25 mouse cellular contexts compared by ENCODE assay signal in the genomic region with DNA sequence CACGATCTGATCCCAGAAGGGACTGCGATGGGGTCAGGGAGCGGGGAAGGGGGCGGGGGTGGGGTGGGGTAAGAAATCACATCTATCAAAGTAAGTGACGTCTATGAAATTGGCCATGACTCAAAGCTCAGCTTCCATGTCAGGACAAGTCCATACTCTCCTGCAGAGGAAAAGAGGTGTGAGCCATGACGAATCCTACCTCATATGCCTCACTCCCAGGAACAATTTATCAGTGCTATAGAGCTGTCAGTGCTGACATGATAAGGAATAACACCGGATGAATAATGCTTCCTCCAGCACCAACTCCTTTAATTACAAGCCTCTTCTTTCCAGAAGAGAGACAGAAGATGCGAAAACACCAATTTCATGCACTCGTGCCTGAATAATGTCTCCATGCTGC.
DNase-seq lines count a peak whose midpoint lies in the region; ATAC-seq and TF ChIP-seq lines count a peak whose summit lies in the region.
"Had no signal": no experiment of that assay in that cellular context is flagged by ENCODE, and none has a peak within 500 bp of the region (broad histone marks: within the 10 kb centered on the region; RNA-seq: fewer than 3 reads in every experiment).

No protein-coding gene starts in this region.

- H3K4me2 ChIP-seq in hindbrain, embryonic 11.5 days (replicated peaks; ENCODE audit: low read depth, low read length): no peak overlapping the region
- no peak overlapping the region for H3K4me2 ChIP-seq in hindbrain, embryonic 13.5 days
- H3K4me2 ChIP-seq in neural tube, embryonic 12.5 days (replicated peaks): no peak overlapping the region
- H3K4me2 ChIP-seq: forebrain, embryonic 12.5 days; limb, embryonic 15.5 days; lung, embryonic 15.5 days had no signal

- no peaks in the 10 kb centered on the region; the same call in 1 of the 2 replicates for H3K27me3 ChIP-seq in hindbrain, embryonic 11.5 days (ENCODE audit: control insufficient read depth, insufficient read depth, low read length)
- H3K27me3 ChIP-seq in hindbrain, embryonic 10.5 days (ENCODE audit: insufficient read depth, poor library complexity, severe bottlenecking): no peaks in the 10 kb centered on the region
- peaks cover 14% of the 10 kb centered on the region; the same call in 1 of the 2 replicates for H3K27me3 ChIP-seq in hindbrain, embryonic 13.5 days
- no peaks in the 10 kb centered on the region for H3K27me3 ChIP-seq in neural tube, embryonic 12.5 days (replicated peaks)
- H3K27me3 ChIP-seq: limb, embryonic 15.5 days; lung, embryonic 15.5 days; megakaryocyte, embryonic 14.5 days had no signal

- no peak overlapping the region for H3K27ac ChIP-seq in hindbrain, embryonic 11.5 days (ENCODE audit: low read depth, low read length)
- no peak overlapping the region for H3K27ac ChIP-seq in hindbrain, embryonic 10.5 days
- no peak overlapping the region for H3K27ac ChIP-seq in hindbrain, embryonic 13.5 days
- H3K27ac ChIP-seq in neural tube, embryonic 12.5 days: no peak overlapping the region
- H3K27ac ChIP-seq: embryonic facial prominence, embryonic 10.5 days; forebrain, embryonic 12.5 days; heart, embryonic 10.5 days; limb, embryonic 15.5 days; liver, embryonic 14.5 days; lung, embryonic 15.5 days had no signal

- no peaks in the 10 kb centered on the region for H3K9me3 ChIP-seq in hindbrain, embryonic 11.5 days (ENCODE audit: control insufficient read depth, low read length)
- no peaks in the 10 kb centered on the region for H3K9me3 ChIP-seq in hindbrain, embryonic 10.5 days
- no peaks in the 10 kb centered on the region for H3K9me3 ChIP-seq in hindbrain, embryonic 13.5 days
- no peaks in the 10 kb centered on the region for H3K9me3 ChIP-seq in neural tube, embryonic 12.5 days
- H3K9me3 ChIP-seq: embryonic facial prominence, embryonic 10.5 days; forebrain, embryonic 12.5 days; heart, embryonic 10.5 days; limb, embryonic 15.5 days; lung, embryonic 15.5 days had no signal

- TF ChIP-seq CTCF in brain, embryonic 14.5 days (IDR thresholded peaks at IDR 0.05; ENCODE audit: borderline replicate concordance, extremely low read depth, insufficient read depth, insufficient read length): no peak

- ATAC-seq in hindbrain, embryonic 11.5 days (ENCODE audit: low FRiP score): peak; percentile 59
- peak; percentile 63; the same call in 1 of the 2 replicates for ATAC-seq in hindbrain, embryonic 13.5 days (ENCODE audit: low FRiP score)
- ATAC-seq in neural tube, embryonic 12.5 days (ENCODE audit: low FRiP score, low read depth): peak; percentile 29; the same call in 1 of the 2 replicates
- ATAC-seq: intestine, embryonic 16.5 days had no signal

- no peaks in the 10 kb centered on the region for H3K36me3 ChIP-seq in hindbrain, embryonic 11.5 days (ENCODE audit: control insufficient read depth, insufficient read depth, low read length)
- no peaks in the 10 kb centered on the region for H3K36me3 ChIP-seq in hindbrain, embryonic 10.5 days
- no peaks in the 10 kb centered on the region for H3K36me3 ChIP-seq in hindbrain, embryonic 13.5 days
- no peaks in the 10 kb centered on the region for H3K36me3 ChIP-seq in neural tube, embryonic 12.5 days
- H3K36me3 ChIP-seq: embryonic facial prominence, embryonic 10.5 days; forebrain, embryonic 12.5 days; heart, embryonic 10.5 days; limb, embryonic 15.5 days; lung, embryonic 15.5 days had no signal

- no peak overlapping the region for H3K4me3 ChIP-seq in hindbrain, embryonic 11.5 days (ENCODE audit: low read depth, low read length)
- H3K4me3 ChIP-seq in hindbrain, embryonic 10.5 days: no peak overlapping the region
- H3K4me3 ChIP-seq in hindbrain, embryonic 13.5 days: no peak overlapping the region
- H3K4me3 ChIP-seq in neural tube, embryonic 12.5 days: no peak overlapping the region
- H3K4me3 ChIP-seq: embryonic facial prominence, embryonic 10.5 days; forebrain, embryonic 12.5 days; heart, embryonic 10.5 days; limb, embryonic 15.5 days; lung, embryonic 15.5 days; megakaryocyte, embryonic 14.5 days; myocyte had no signal

- WGBS in hindbrain, embryonic 11.5 days: 54% methylated on average over 9 of the region's 9 CpGs
- WGBS in hindbrain, embryonic 10.5 days: 74% methylated on average over 9 of the region's 9 CpGs
- 44% methylated on average over 9 of the region's 9 CpGs for WGBS in hindbrain, embryonic 13.5 days
- WGBS in neural tube, embryonic 12.5 days: 64% methylated on average over 9 of the region's 9 CpGs

- H3K4me1 ChIP-seq in hindbrain, embryonic 11.5 days (replicated peaks; ENCODE audit: control insufficient read depth, insufficient read depth, low read length): no peaks in the 10 kb centered on the region
- H3K4me1 ChIP-seq in hindbrain, embryonic 10.5 days (replicated peaks): no peaks in the 10 kb centered on the region
- peaks cover 15% of the 10 kb centered on the region for H3K4me1 ChIP-seq in hindbrain, embryonic 13.5 days (replicated peaks)
- H3K4me1 ChIP-seq in neural tube, embryonic 12.5 days: no peaks in the 10 kb centered on the region
- H3K4me1 ChIP-seq: embryonic facial prominence, embryonic 10.5 days; forebrain, embryonic 12.5 days; heart, embryonic 10.5 days; limb, embryonic 15.5 days; lung, embryonic 15.5 days; megakaryocyte, embryonic 14.5 days had no signal

- DNase-seq in hindbrain, embryonic 11.5 days (ENCODE audit: low spot score): peak; percentile 19
- DNase-seq in hindbrain, embryonic 10.5 days (ENCODE audit: low spot score): no peak
- peak; percentile 23 for DNase-seq in brain, embryonic 14.5 days (ENCODE audit: low read depth)
- DNase-seq in layer of hippocampus, adult 11-12 months (ENCODE audit: low spot score): no peak
- no peak for DNase-seq in lung, adult 18-20 months
- DNase-seq: adrenal gland, postnatal 25 days; cerebellum, adult 11-12 months; cerebellum, postnatal 25 days; kidney, adult 9 months; kidney, postnatal 36 days; layer of hippocampus, adult 9-11 months; lung, postnatal 36 days; midbrain, embryonic 14.5 days; right cerebral cortex, postnatal 14 days had no signal

- H3K9ac ChIP-seq in hindbrain, embryonic 11.5 days (ENCODE audit: low read depth, low read length): no peak overlapping the region
- H3K9ac ChIP-seq in hindbrain, embryonic 13.5 days: no peak overlapping the region
- H3K9ac ChIP-seq in neural tube, embryonic 12.5 days: no peak overlapping the region
- H3K9ac ChIP-seq: forebrain, embryonic 12.5 days; limb, embryonic 15.5 days; liver, embryonic 14.5 days; lung, embryonic 15.5 days had no signal

- TF ChIP-seq POLR2A in brain, embryonic 14.5 days (IDR thresholded peaks at IDR 0.05; ENCODE audit: borderline replicate concordance, extremely low read depth, insufficient read depth, insufficient read length, poor library complexity, severe bottlenecking): no peak

Comparison
In these comparisons a context has a peak if more than half of its experiments do, and no peak if none do; other contexts are left out.
1. DNase-seq: peak in hindbrain, embryonic 11.5 days (single experiment) and brain, embryonic 14.5 days (single experiment); none in hindbrain, embryonic 10.5 days (single experiment), layer of hippocampus, adult 11-12 months (single experiment) and lung, adult 18-20 months (0 of 2).
2. Peak in every context shown above with its lines, with median percentiles within 50 percentile points of each other: ATAC-seq.